Mouse (Mus musculus): Measurements from ENCODE around the gene Astn2.

The Astn2 gene

GRCm38 (mm10) chr4:65969318-65969717, 435.1 kb downstream of the Astn2 start:
- no peak for DNase-seq (ENCODE audit: low spot score)

GRCm38 (mm10) chr4:65964604-65965003, 439.8 kb downstream of the Astn2 start:
- DNase-seq (ENCODE audit: low spot score), result no peak

GRCm38 (mm10) chr4:65959188-65959759, 445.1 kb downstream of the Astn2 start:
- DNase-seq (ENCODE audit: low spot score), result no peak

GRCm38 (mm10) chr4:65958369-65959187, 445.8 kb downstream of the Astn2 start:
- DNase-seq (ENCODE audit: low spot score), result no peak

- DNase-seq (ENCODE audit: low spot score), result no peak
These were observed 452.5 kb downstream of the Astn2 start for GRCm38 (mm10) chr4:65951918-65952317.

- DNase-seq (ENCODE audit: low spot score), result no peak
These were observed 457.2 kb downstream of the Astn2 start for GRCm38 (mm10) chr4:65947141-65947649.

GRCm38 (mm10) chr4:65946021-65946420, 458.4 kb downstream of the Astn2 start:
- DNase-seq (ENCODE audit: low spot score), result no peak

- DNase-seq (ENCODE audit: low spot score), result no peak
These were observed 473.5 kb downstream of the Astn2 start for GRCm38 (mm10) chr4:65930901-65931300.

- no peak for DNase-seq (ENCODE audit: low spot score)
These were observed 484.1 kb downstream of the Astn2 start for GRCm38 (mm10) chr4:65920294-65920693.

- DNase-seq (ENCODE audit: low spot score), result no peak
These were observed 488.1 kb downstream of the Astn2 start for GRCm38 (mm10) chr4:65916027-65917008.

GRCm38 (mm10) chr4:65912247-65912942, 492.0 kb downstream of the Astn2 start:
- DNase-seq (ENCODE audit: low spot score), result no peak

GRCm38 (mm10) chr4:65907660-65908059, 496.8 kb downstream of the Astn2 start:
- DNase-seq (ENCODE audit: low spot score), result no peak

- DNase-seq (ENCODE audit: low spot score), result no peak
These were observed 499.4 kb downstream of the Astn2 start for GRCm38 (mm10) chr4:65904963-65905362.

- DNase-seq (ENCODE audit: low spot score), result no peak
These were observed 508.1 kb downstream of the Astn2 start for GRCm38 (mm10) chr4:65896092-65897027.

- no peak for DNase-seq (ENCODE audit: low spot score)
These were observed 515.9 kb downstream of the Astn2 start for GRCm38 (mm10) chr4:65888332-65888993.

GRCm38 (mm10) chr4:65886862-65887261, 517.5 kb downstream of the Astn2 start:
- DNase-seq (ENCODE audit: low spot score), result no peak

- no peak for DNase-seq (ENCODE audit: low spot score)
These were observed 518.5 kb downstream of the Astn2 start for GRCm38 (mm10) chr4:65885921-65886320.

- DNase-seq (ENCODE audit: low spot score), result no peak
These were observed 530.1 kb downstream of the Astn2 start for GRCm38 (mm10) chr4:65874236-65874781.

- no peak for DNase-seq (ENCODE audit: low spot score)
These were observed 539.9 kb downstream of the Astn2 start for GRCm38 (mm10) chr4:65864551-65864950.

- no peak for DNase-seq (ENCODE audit: low spot score)
These were observed 561.2 kb downstream of the Astn2 start for GRCm38 (mm10) chr4:65843191-65843590.

Measured in testis, postnatal 10 days (tissue).